Mouse (Mus musculus): ENCODE data around the gene Ep400.

Gene Ep400

DNA sequence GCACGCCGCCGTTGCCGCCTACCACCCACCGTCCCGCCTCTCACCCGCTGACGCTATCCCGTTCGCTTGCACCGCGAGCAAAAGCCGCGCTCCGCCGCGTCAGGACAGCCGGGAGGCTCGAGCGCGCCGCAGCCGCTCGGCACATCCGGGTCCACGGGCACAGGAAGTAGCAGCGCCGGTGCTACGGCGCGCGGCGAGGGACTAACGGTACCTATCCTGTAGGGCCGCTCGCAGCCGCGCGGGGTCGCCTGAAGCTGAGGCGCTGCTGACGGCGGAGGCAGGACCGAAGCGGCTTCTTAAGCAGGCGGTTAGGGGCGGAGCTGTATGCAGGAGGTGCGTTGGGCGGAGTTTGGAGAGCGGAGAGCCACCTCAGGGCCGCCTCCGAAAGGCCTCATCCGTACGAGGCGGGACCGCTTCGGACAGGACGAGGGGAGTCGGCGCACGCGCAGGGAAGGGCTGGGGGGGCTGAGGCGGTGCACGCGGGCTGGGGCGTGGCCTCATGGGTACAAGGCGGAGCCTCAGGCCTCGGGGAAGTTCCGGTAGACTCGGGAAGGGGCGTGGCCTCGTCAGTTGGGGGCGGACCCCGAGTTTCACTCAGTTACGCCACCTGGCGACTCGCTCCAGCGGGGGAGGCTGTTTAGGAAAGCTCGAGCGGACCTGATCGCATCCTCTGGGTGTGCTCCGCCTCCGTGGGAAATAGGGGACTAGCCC, at the start of gene Ep400:
Gene Ep400 (minus strand): TSS at position 270 of the 711 bp plus-strand sequence.
- DNase-seq (ENCODE audit: low spot score in 2 of 2), result peak; percentile 100

DNA sequence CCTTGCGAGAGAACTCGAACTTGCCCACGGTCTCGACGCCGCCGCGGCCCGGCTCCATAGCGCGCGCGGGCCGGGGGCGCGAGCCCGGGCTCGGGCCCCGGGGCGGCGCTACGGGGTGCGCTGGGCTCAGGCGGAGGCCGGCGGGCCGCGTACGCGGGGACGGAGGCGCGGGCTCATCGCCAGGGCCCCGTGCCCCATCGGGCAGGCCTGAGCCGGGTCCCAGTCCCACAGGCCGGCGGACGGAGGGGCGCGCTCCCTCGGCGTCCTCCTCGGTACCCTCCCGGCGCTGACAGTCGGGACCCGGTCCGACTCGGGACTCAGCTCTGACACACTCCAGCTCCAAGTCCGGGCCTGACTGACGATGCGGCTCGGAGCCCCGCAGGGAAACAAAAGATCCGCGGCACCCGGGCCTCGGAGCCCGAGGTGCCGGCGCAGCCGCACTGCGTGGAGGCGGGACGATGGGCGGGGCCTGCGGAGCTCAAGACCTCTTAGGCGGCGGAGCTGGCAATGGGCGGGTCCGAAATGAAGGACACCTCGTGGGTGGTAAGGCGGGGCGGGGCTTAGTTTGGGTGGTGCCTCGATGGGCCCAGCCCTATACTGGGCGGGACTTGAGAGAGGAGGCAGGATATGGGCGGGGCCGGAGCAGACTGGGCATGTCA, 39.3 kb upstream of the Ep400 start, which contains the start of gene Ulk1:
Gene Ulk1 (minus strand): TSS at position 431 of the 659 bp plus-strand sequence.
- DNase-seq (ENCODE audit: low spot score in 2 of 2), result peak; percentile 99 to 100

GRCm38 (mm10) chr5:110808821-110809666, 38.5 kb upstream of the Ep400 start:
- DNase-seq (ENCODE audit: low spot score in 2 of 2), result peak in 1 of 2 experiments; percentile 23

GRCm38 (mm10) chr5:110808061-110808631, 37.6 kb upstream of the Ep400 start:
- DNase-seq (ENCODE audit: low spot score in 2 of 2), result peak; percentile 91 to 93

GRCm38 (mm10) chr5:110807453-110807852, 36.9 kb upstream of the Ep400 start:
- no peak for DNase-seq (ENCODE audit: low spot score in 2 of 2)

DNA sequence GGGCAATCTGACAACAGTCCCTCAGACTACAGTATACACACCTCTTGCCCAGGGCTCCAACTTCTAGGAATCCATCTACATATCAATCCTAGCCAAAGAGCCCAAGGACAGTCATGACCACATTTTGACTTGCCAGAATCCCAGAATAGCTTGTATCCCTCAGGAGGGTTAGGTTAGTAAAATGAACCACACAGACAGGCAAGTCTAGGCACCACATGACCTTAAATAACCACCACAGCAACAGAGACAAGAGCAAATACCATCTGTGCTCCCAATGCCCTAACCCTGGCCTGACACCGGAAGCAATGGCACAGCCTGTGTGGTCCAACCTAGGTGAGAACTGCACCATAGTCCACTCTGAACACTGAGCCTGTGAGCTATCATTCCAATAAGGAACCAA, 36.2 kb upstream of the Ep400 start:
- no peak for DNase-seq (ENCODE audit: low spot score in 2 of 2)

DNA sequence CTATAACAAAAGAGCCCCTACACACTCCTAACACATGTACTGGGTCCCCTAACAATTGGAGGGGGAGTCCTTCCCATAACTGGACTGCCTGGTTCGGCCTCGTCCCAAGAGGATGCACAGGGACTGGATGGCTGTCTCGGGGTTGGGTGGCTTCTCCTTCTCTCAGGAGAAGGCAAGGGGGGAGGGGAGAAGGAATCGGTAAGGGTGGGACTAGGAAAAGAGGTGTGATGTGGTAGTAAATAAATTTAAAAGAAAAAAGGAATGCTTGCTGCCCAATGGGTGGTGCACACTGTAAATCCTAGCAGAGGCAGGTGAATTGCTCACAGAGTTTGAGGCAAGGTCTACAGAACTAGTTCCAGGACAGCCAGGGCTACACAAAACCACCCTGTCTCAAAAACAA, 35.6 kb upstream of the Ep400 start:
- no peak for DNase-seq (ENCODE audit: low spot score in 2 of 2)

DNA sequence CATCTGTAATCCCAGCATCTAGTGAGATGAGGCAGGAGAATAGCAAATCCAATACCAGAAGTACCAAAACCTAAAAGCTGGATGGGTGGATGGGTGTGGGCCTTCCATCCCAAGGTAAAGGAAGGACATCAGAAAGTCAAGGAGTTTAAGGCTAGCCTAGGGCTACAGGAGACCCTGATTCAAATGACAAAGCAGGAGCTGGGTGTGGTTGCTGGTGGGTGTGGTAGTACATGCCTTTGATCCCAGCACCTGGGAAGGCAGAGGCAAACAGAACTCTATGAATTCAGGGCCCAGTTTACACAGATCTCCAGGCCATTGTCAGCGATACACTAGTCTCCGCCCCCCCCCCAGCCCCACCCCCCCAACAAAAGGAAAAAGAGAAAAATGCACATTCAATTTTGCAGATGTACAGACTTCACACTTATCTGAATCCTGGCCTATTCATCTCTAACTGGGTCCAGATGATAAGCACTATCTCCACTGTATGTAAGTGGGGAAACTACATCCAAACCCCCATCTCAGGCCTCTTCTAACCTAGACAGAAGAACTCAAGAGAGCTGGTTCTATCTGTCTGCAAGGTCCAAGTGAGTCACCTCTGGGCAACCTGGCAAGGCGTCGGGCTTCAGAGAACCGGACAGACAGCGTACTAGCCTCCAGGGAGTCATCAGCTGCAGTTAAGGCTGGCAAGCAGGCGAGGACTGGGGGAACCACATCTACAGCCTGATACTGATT, 33.7 kb upstream of the Ep400 start:
- no peak for DNase-seq (ENCODE audit: low spot score in 2 of 2)

DNA sequence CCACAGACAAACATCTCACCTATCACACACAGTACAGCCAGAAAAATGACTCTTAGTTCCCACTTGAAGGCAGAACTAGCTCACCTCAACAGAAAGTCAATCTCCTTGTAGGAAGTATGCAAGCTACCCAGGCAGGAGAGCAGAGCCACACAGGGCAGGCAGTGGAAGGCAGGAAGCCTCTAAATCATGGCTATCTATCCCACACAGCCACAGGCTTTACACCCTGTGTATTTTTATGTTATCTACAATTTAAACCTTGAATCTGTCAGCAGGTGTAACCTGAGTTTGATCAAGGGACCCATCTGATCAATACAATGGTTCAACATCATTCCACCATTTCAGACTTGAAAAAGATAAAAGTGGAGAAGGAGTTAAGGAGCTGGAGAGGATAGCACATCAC, 32.3 kb upstream of the Ep400 start:
- no peak for DNase-seq (ENCODE audit: low spot score in 2 of 2)

DNA sequence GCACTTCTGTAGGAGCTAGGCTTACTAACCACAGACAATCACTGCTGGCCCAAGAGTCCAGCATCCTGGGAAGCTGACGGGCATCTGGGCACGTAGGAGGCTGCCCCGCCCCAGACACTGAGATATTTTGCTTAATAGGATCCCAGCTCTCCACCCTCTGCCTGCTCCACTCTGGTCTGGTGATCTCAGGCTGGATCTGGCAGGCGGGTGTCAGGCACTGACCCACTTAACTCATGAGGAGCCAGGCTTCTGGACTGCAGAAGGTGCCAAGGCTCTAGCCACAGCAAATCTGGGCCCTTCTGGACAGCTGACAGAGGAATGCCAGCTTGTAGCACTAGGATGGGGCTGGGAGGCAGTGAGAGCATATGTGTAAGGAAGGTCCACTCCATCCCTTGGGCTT, 31.7 kb upstream of the Ep400 start:
- DNase-seq (ENCODE audit: low spot score in 2 of 2), result peak in 1 of 2 experiments; percentile 28

GRCm38 (mm10) chr5:110801036-110801624, 30.6 kb upstream of the Ep400 start:
- DNase-seq (ENCODE audit: low spot score in 2 of 2), result peak; percentile 25 to 51

GRCm38 (mm10) chr5:110797696-110798095, 27.2 kb upstream of the Ep400 start:
- peak in 1 of 2 experiments; percentile 27 for DNase-seq (ENCODE audit: low spot score in 2 of 2)

GRCm38 (mm10) chr5:110794363-110794762, 23.8 kb upstream of the Ep400 start:
- no peak for DNase-seq (ENCODE audit: low spot score in 2 of 2)

DNA sequence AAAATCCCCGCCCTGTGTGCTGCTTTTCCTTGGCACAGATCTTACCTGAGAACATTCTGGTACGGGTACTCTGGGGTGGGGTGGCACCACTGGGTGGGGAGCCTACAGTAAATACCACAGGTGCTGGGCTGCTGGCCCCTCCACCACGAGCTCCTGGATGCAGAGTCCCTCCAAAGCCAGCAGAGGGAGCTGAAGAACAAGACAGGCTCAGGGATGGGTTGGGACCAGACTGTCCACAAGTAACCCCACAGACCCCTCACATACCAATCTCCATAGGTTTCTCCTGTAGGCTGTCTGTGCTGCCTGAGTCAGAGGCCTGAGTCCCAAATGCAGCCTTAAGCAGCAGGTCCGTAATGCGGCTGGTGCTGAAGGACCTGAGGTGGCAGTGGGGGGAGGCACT, 18.2 kb upstream of the Ep400 start:
- DNase-seq (ENCODE audit: low spot score in 2 of 2), result peak; percentile 25 to 31

DNA sequence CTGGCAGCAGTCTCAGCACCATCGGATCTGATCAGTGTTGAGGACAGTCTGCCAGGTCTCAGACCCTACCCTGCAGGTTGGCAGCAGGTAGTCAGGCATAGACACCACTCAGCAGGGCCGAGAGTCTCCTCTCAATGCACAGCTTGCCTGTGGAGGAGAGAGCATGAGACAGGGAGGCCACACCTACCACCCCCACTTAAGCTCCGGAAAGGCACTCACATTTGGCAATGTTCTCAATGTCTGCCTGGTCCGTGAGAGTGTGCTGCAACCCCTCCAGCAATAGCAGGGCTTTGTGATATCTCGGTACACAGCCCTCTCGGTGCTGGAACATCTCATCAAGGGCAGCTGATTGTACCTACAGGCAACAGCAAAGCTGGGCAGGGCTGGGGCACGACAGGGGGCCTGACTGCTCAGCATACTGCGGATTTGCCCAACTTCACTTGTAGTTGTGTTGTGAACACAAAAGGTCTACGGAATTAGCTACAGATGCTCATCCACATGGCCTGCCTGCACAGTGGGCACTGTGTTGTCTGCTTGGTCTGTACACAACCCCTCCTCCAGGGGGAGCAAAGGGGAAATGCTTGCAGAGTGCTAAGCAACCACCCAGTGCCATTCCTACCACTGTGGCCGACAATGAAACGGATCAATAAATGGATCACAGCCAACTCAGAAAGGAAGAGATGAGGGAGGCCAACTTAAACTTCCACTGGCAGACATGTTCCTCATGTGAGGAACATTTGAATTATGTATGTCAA, 15.7 kb upstream of the Ep400 start:
- DNase-seq (ENCODE audit: low spot score in 2 of 2), result no peak

- DNase-seq (ENCODE audit: low spot score in 2 of 2), result no peak
Observed at GRCm38 (mm10) chr5:110783150-110783549, 12.6 kb upstream of the Ep400 start.

GRCm38 (mm10) chr5:110781529-110782238, 11.2 kb upstream of the Ep400 start:
- DNase-seq (ENCODE audit: low spot score in 2 of 2), result no peak

DNA sequence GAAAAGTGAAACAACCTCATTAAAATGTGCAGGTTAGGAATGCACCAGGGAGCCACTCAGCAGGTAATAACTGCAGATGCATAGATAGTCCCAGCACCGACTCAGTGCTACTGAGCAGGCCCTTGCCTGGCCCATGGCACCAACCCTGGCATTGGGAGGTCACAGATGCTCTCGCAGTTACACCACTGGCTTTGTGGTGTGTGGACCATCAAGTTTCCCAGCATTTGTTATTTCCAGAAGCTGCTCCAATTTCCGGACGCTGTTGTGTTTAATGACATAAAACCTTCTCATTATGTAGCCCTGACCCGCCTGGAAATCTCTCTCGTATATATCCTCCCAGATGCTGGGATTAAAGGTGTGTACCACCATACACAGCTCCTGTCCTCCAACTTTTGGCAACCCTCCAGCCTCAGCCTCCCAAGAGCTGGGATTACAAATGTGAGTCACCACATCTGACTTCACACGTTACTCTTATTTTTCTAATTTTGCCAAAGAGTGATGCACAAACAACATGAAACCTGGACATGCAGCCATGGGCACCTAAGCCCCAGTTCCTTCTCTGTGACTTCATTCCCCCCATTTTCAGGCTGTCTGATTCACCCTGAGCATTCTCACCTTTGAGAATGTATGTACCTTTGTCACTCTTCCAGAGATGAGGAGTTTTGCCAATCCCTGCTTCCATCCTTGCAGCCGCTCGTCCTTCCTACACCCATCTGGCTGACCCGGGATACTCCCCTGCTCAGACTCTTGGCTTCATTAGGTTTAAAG, 10.4 kb upstream of the Ep400 start:
- peak in 1 of 2 experiments; percentile 6 for DNase-seq (ENCODE audit: low spot score in 2 of 2)

All from urinary bladder, postnatal 36 days (tissue).